Mouse (Mus musculus) heart, adult 2 months (tissue): ENCODE measurements around the gene Prl7c1. TPM values are rescaled to one million over a fixed set of nuclear protein-coding genes. Genes with fewer than 3 reads are reported as not detected.
"Not testable (repeated sequence)": the region's sequence is repeated elsewhere in the genome, so short reads cannot be mapped to it uniquely, and the experiment has no call there.

ENCODE experiments used
- DNase-seq, 2 experiments: peaks; one replicate each; pipeline ENCODE4 v3.0.0; 2021
- H3K27ac ChIP-seq: fragments of 200-600 bp; 2 replicates; pipeline ENCODE4 v1.8.1; 2022
- H3K27me3 ChIP-seq: fragments of 200-500 bp; 2 replicates; pipeline ENCODE4 v1.6.1; 2012; ENCODE audit warnings: mild to moderate bottlenecking, low read length, inconsistent platforms, mixed read lengths; ENCODE audit not compliant: control insufficient read depth, insufficient read depth
- H3K36me3 ChIP-seq: fragments of 200-500 bp; 2 replicates; pipeline ENCODE4 v1.6.1; 2012; ENCODE audit warnings: low read length, inconsistent platforms; ENCODE audit not compliant: control insufficient read depth, insufficient read depth
- H3K4me1 ChIP-seq: fragments of 200-500 bp; 2 replicates; pipeline ENCODE4 v1.6.1; 2011; ENCODE audit warnings: low read length; ENCODE audit not compliant: control insufficient read depth, insufficient read depth
- H3K4me3 ChIP-seq: fragments of 200-600 bp; 2 replicates; pipeline ENCODE4 v1.8.1; 2022
- H3K79me2 ChIP-seq: fragments of 200-500 bp; replicated peaks from 2 replicates; pipeline ENCODE4 v1.6.1; 2012; ENCODE audit warnings: mild to moderate bottlenecking, inconsistent platforms, low read length, moderate library complexity, mixed read lengths; ENCODE audit not compliant: control insufficient read depth, insufficient read depth
- H3K9ac ChIP-seq: fragments of 200-500 bp; 2 replicates; pipeline ENCODE4 v1.6.1; 2012; ENCODE audit warnings: low read depth, mild to moderate bottlenecking, control low read depth, inconsistent platforms, low read length, mixed read lengths
- CTCF ChIP-seq: fragments of 200-600 bp; IDR thresholded peaks from 2 replicates; pipeline ENCODE4 v1.8.1; 2022; ENCODE audit warnings: antibody characterized with exemption, mild to moderate bottlenecking, moderate library complexity
- EP300 ChIP-seq: fragments of 200-500 bp; IDR thresholded peaks from 2 replicates; pipeline ENCODE4 v1.6.1; 2011; ENCODE audit warnings: low read depth, low read length, control low read depth; ENCODE audit not compliant: insufficient read depth
- POLR2A ChIP-seq: fragments of 200-500 bp; IDR thresholded peaks from 2 replicates; pipeline ENCODE4 v1.6.1; 2011; ENCODE audit warnings: mild to moderate bottlenecking, low read depth, low read length, control low read depth; ENCODE audit not compliant: insufficient read depth
- WGBS: fragments of 180-500 bp; shearing (Covaris S2); methylation state at CpG from one replicate; pipeline ENCODE4 v1.1.7; 2018; 5-methylcytosine and 5-hydroxymethylcytosine counted together
- intact Hi-C: fragments of 180-260 bp; cut with DNase I; formaldehyde crosslinking; loops from one replicate; pipeline ENCODE4 v1.15.1; 2025
- long read RNA-seq: library from polyadenylated mRNA; stranded (forward); transcript quantifications from one replicate; pipeline ENCODE4 v2.0.0, GENCODE M21; 2021
- polyA plus RNA-seq: library from polyadenylated mRNA; depleted of rRNA; stranded (reverse); fragments of >200 nt; gene quantifications from 2 replicates; pipeline ENCODE4 v1.2.3, GENCODE M21; 2012; rRNA removed
- total RNA-seq, 2 experiments: library from RNA; stranded (reverse); gene quantifications; 2 replicates each; pipeline ENCODE4 v1.2.3; 2021

Prl7c1 gene
- total RNA-seq (not detected), polyA plus RNA-seq (not detected in 2 replicates)
- long read RNA-seq = 0 reads

- intact Hi-C loops, H3K36me3 ChIP-seq, H3K27ac ChIP-seq, H3K9ac ChIP-seq, H3K4me3 ChIP-seq, DNase-seq, H3K4me1 ChIP-seq, H3K27me3 ChIP-seq, H3K79me2 ChIP-seq: not testable (repeated sequence)
- 82% methylated on average over 3 of the region's 3 CpGs for WGBS
These were observed at the start of gene Prl7c1 for GRCm38 (mm10) chr13:27780704-27781103. Prl7c1 (minus strand) TSS chr13:27780804.

GRCm38 (mm10) chr13:27802765-27803164, 22.2 kb upstream of the Prl7c1 start:
- Histone ChIP-seq H3K27ac (no peak overlapping the region), H3K4me3 (no peak overlapping the region), H3K79me2 (no peaks in the 10 kb centered on the region), H3K4me1 (no peaks in the 10 kb centered on the region), H3K27me3 (no peaks in the 10 kb centered on the region), H3K9ac (no peak overlapping the region), H3K36me3 (no peaks in the 10 kb centered on the region)
- WGBS = 73% methylated on average over 1 of the region's 1 CpGs
- no peak for DNase-seq
- intact Hi-C loops = no loop called here
- no peak for TF ChIP-seq POLR2A
- TF ChIP-seq EP300 = no peak
- TF ChIP-seq CTCF = no peak

DNA sequence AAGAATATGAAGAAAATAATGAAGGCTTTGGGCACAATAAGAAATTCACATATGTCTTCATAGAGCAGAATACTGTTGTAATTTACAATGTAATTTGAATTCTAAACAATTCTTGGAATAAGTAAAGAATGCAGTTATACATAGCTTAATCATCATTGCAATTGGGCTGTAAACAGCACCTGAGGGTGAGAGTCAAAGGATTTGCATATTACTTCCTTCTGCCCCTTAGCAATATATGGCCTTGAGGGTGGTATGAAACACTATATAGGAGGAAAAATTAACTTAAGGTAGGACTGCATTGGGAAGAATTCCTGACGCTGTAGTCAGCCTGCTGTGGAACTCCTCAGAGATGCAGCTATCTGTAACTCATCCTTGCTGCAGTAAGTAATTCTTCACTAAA, 20.8 kb upstream of the Prl7c1 start, which contains the start of gene Prl2a1:
Gene Prl2a1 (plus strand): TSS at position 301 of the 400 bp plus-strand sequence.
- no peak within 1 kb of the TSS for H3K9ac ChIP-seq
- TF ChIP-seq POLR2A (no peak), CTCF (no peak), EP300 (no peak)
- H3K27me3 ChIP-seq = no peaks in the 10 kb centered on the region
- 76% methylated on average over 1 of the region's 1 CpGs for WGBS
- no peak within 1 kb of the TSS for H3K27ac ChIP-seq
- H3K36me3 ChIP-seq = no peaks in the 10 kb centered on the region
- DNase-seq = no peak
- H3K4me1 ChIP-seq = no peaks in the 10 kb centered on the region
- H3K4me3 ChIP-seq = no peak within 1 kb of the TSS
- intact Hi-C loops = no loop called here
- no peaks in the 10 kb centered on the region for H3K79me2 ChIP-seq

DNA sequence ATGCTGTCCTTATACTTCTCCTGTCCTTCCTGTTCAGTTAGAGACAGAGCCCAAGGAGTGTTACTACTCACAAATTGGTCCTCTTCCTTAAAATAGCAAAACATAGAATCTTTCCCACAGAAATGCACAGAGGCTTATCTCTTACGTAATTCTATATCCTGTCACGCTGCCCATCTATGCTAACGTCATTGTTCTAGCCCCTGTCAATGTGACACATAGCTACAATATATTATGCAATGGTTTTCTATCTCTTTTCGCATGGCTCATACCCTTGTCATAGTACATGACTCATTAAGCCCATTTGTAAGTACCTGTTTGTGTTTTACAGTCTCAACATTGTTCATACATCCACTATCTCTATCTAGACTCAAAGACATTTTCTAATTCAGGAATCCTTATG, 18.7 kb upstream of the Prl7c1 start:
- intact Hi-C loops = no loop called here
- H3K9ac ChIP-seq = no peak overlapping the region
- no peak for TF ChIP-seq CTCF
- no peak for TF ChIP-seq EP300
- no peak for TF ChIP-seq POLR2A
- H3K4me1 ChIP-seq = no peaks in the 10 kb centered on the region
- no peak for DNase-seq
- no peak overlapping the region for H3K27ac ChIP-seq
- no peak overlapping the region for H3K4me3 ChIP-seq
- 41% methylated on average over 4 of the region's 4 CpGs for WGBS
- H3K27me3 ChIP-seq = no peaks in the 10 kb centered on the region
- H3K79me2 ChIP-seq = no peaks in the 10 kb centered on the region
- no peaks in the 10 kb centered on the region for H3K36me3 ChIP-seq

DNA sequence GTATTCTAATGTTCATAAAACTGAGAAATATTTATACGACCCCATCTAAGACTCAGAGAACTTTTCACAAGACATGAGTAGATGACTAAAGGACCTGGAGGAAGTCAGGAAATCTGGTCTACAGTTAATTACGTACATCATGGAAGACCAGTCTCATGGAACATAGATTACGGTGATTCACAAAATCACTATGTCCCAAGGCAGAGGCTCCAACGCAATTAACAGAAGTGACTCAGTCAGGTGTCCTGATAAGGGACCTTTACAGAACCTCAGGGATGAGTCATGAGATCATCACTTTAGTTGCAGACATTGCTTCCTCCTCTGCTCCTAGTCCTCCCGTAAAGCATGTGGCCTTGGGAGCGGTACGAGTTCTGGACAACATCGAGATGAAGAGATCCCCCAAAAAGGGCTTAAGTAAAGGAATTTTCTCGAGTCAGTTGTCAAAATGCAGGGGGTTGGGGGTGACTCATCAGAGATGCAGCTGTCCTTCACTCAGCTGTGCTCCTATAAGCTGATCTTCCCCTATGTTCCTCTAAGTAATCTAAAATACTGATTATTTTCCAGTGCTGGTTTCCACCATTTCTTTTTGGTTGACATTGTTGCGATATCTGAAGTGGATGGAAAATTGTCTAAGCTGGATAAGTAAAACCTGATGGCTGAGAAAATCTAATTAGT, 46.0 kb downstream of the Prl7c1 start:
- no peak for DNase-seq
- Histone ChIP-seq H3K27ac (no peak overlapping the region), H3K4me3 (no peak overlapping the region), H3K9ac (no peak overlapping the region), H3K79me2 (no peaks in the 10 kb centered on the region), H3K27me3 (no peaks in the 10 kb centered on the region), H3K36me3 (no peaks in the 10 kb centered on the region), H3K4me1 (no peaks in the 10 kb centered on the region)
- intact Hi-C loops = no loop called here
- TF ChIP-seq POLR2A (no peak), CTCF (no peak), EP300 (no peak)
- WGBS = 72% methylated on average over 10 of the region's 10 CpGs

- intact Hi-C loops, DNase-seq: not testable (repeated sequence)
These were observed 50.2 kb downstream of the Prl7c1 start for GRCm38 (mm10) chr13:27730286-27730959.

GRCm38 (mm10) chr13:27725057-27725456, 55.5 kb downstream of the Prl7c1 start:
- intact Hi-C loops, DNase-seq, H3K27ac ChIP-seq, H3K9ac ChIP-seq, H3K4me1 ChIP-seq, H3K4me3 ChIP-seq, H3K36me3 ChIP-seq, H3K27me3 ChIP-seq, H3K79me2 ChIP-seq: not testable (repeated sequence)
- 78% methylated on average over 3 of the region's 3 CpGs for WGBS

More at GRCm38 (mm10) chr13:27730286-27730959, 50.2 kb downstream of the Prl7c1 start:
- H3K27ac ChIP-seq, H3K4me3 ChIP-seq, H3K36me3 ChIP-seq, H3K79me2 ChIP-seq, H3K27me3 ChIP-seq, H3K4me1 ChIP-seq, H3K9ac ChIP-seq: not testable (repeated sequence)
- 65% methylated on average over 5 of the region's 5 CpGs for WGBS
